Mouse (Mus musculus) spleen, adult 2 months (tissue): ENCODE data around the gene Fndc1.

Source experiments
- CTCF ChIP-seq: fragments of 200-500 bp; IDR thresholded peaks from 2 replicates; pipeline ENCODE4 v1.5.1; 2011; ENCODE audit warnings: mild to moderate bottlenecking, inconsistent platforms; ENCODE audit not compliant: insufficient read depth, insufficient read length, insufficient replicate concordance; ENCODE audit errors: extremely low read depth
- POLR2A ChIP-seq: fragments of 200-500 bp; IDR thresholded peaks from 2 replicates; pipeline ENCODE4 v1.6.1; 2011; ENCODE audit warnings: low read depth, low read length, inconsistent platforms

DNA sequence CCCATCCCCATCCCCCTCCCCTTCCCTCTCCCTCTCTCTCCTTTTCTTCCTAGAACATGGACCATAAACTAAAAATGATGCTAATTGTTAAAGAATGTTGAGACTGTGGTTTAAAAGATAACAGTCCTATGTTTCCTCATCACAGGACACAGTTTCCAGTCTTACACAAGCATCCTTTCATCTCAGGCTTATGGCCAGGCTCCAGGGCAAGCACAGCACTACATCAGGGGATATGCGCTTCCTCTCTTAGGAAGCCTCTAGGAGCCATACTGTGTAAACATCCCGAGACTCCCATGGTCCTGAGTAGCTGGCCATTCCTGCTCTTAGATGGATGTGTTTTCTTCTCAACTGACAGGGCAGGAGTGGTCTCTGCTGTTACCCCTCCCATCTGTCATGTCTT lies 114.1 kb downstream of the Fndc1 start:
- TF ChIP-seq CTCF (no peak), POLR2A (no peak)
